Mouse (Mus musculus) myocyte (in vitro differentiated cells): Measurements from ENCODE around the gene Ly6g. TPM values are rescaled to one million over a fixed set of nuclear protein-coding genes. Genes with fewer than 3 reads are reported as not detected.
"Not testable (repeated sequence)": the region's sequence is repeated elsewhere in the genome, so short reads cannot be mapped to it uniquely, and the experiment has no call there.

Source experiments
- H3K27me3 ChIP-seq: one replicate; pipeline ENCODE4 v1.6.1; 2011; ENCODE audit not compliant: control insufficient read depth, insufficient read depth, insufficient read length
- H3K36me3 ChIP-seq: one replicate; pipeline ENCODE4 v1.6.1; 2011; ENCODE audit not compliant: control insufficient read depth, insufficient read depth
- H3K4me2 ChIP-seq: one replicate; pipeline ENCODE4 v1.6.1; 2011; ENCODE audit warnings: low read depth, control low read depth
- H3K4me3 ChIP-seq: one replicate; pipeline ENCODE4 v1.5.1; 2011; ENCODE audit warnings: mild to moderate bottlenecking, control low read depth, moderate library complexity
- H3K79me2 ChIP-seq: one replicate; pipeline ENCODE4 v1.6.1; 2011; ENCODE audit not compliant: control insufficient read depth, insufficient read depth
- H3ac ChIP-seq: one replicate; pipeline ENCODE4 v1.6.1; 2011; ENCODE audit not compliant: control insufficient read depth, insufficient read length
- CEBPB ChIP-seq: IDR thresholded peaks from 2 replicates; pipeline ENCODE4 v1.6.1; 2011; ENCODE audit warnings: mild to moderate bottlenecking, moderate library complexity; ENCODE audit not compliant: poor library complexity, insufficient read depth, severe bottlenecking
- E2F4 ChIP-seq: IDR thresholded peaks from one replicate; pipeline ENCODE4 v1.6.1; 2011; ENCODE audit warnings: mild to moderate bottlenecking, control low read depth, moderate library complexity; ENCODE audit not compliant: insufficient read depth
- MAX ChIP-seq: IDR thresholded peaks from one replicate; pipeline ENCODE4 v1.6.1; 2011; ENCODE audit warnings: low read depth, mild to moderate bottlenecking, control low read depth
- MYOD1 ChIP-seq, 3 experiments: IDR thresholded peaks; one replicate each; pipeline ENCODE4 v1.6.1; 2011; ENCODE audit warnings: control low read depth in 2 of 3, low read depth in 2 of 3, mild to moderate bottlenecking in 2 of 3, moderate library complexity in 1 of 3; ENCODE audit not compliant: insufficient read length in 2 of 3, control insufficient read depth in 1 of 3
- MYOG ChIP-seq, 3 experiments: IDR thresholded peaks; one replicate each; pipeline ENCODE4 v1.6.1; 2011; ENCODE audit warnings: control low read depth in 2 of 3, low read depth in 2 of 3, mild to moderate bottlenecking in 2 of 3; ENCODE audit not compliant: insufficient read length in 2 of 3, control insufficient read depth in 1 of 3, insufficient read depth in 1 of 3
- POLR2A ChIP-seq: IDR thresholded peaks from one replicate; pipeline ENCODE4 v1.6.1; 2011; ENCODE audit warnings: low read depth, mild to moderate bottlenecking, control low read depth, moderate library complexity; ENCODE audit not compliant: insufficient read length
- POLR2AphosphoS2 ChIP-seq: IDR thresholded peaks from one replicate; pipeline ENCODE4 v1.6.1; 2011; ENCODE audit warnings: low read depth, control low read depth; ENCODE audit not compliant: insufficient read length
- REST ChIP-seq: IDR thresholded peaks from one replicate; pipeline ENCODE4 v1.6.1; 2011; ENCODE audit warnings: mild to moderate bottlenecking, control low read depth, moderate library complexity; ENCODE audit not compliant: insufficient read depth, insufficient read length
- SRF ChIP-seq: IDR thresholded peaks from one replicate; pipeline ENCODE4 v1.6.1; 2011; ENCODE audit warnings: low read depth; ENCODE audit not compliant: control insufficient read depth, insufficient read length
- TCF12 ChIP-seq: IDR thresholded peaks from one replicate; pipeline ENCODE4 v1.6.1; 2011; ENCODE audit warnings: mild to moderate bottlenecking, control low read depth; ENCODE audit not compliant: poor library complexity, insufficient read depth, severe bottlenecking
- TCF3 ChIP-seq: IDR thresholded peaks from one replicate; pipeline ENCODE4 v1.6.1; 2011; ENCODE audit warnings: low read depth, control low read depth; ENCODE audit not compliant: insufficient read length
- USF1 ChIP-seq: IDR thresholded peaks from one replicate; pipeline ENCODE4 v1.6.1; 2011; ENCODE audit warnings: low read depth, mild to moderate bottlenecking, control low read depth, moderate library complexity
- polyA plus RNA-seq: library from polyadenylated mRNA; unstranded; fragments of >200 nt; fragmentation: generic; extraction: Trizol; gene quantifications from one replicate; pipeline ENCODE4 v1.2.1, GENCODE M21; 2012; ENCODE audit warnings: missing spikeins

The Ly6g gene
- polyA plus RNA-seq, result not detected

DNA sequence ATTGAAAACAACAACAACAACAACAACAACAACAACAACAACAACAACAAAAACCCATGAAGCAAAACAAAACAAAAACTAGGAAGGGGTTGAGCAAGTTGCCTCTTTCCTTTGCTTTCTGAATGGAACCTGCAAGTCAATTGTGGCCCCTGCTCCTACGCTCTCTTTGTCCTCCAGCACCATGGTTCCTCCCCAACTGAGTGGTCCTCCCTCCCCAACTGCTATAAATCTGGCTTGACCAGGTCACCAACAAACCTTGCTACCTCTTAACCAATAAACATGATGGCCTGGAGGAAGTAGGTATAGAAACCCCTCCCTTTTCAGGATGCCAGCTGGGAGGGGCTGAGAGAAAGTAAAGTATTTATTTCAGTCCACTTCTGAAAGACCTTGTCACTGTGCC, at the start of gene Ly6g:
TSS of gene Ly6g (plus strand) at position 301 of the 400 bp plus-strand sequence.
- H3K79me2 ChIP-seq, result no peaks in the 10 kb centered on the region
- no peaks in the 10 kb centered on the region for H3K36me3 ChIP-seq
- no peak within 1 kb of the TSS for H3K4me2 ChIP-seq
- H3ac ChIP-seq, result no peak within 1 kb of the TSS
- TF ChIP-seq SRF, result no peak
- TF ChIP-seq POLR2AphosphoS2, result no peak
- TF ChIP-seq USF1, result no peak
- TF ChIP-seq MYOD1 (IDR thresholded peaks at IDR 0.05; ENCODE audit: control insufficient read depth in 1 of 3, insufficient read length in 2 of 3, low read depth in 2 of 3), result no peak
- TF ChIP-seq MAX, result no peak
- TF ChIP-seq CEBPB, result no peak
- no peak for TF ChIP-seq POLR2A
- no peak for TF ChIP-seq TCF3
- no peak for TF ChIP-seq REST
- TF ChIP-seq E2F4, result no peak
- TF ChIP-seq TCF12, result no peak
- TF ChIP-seq MYOG (IDR thresholded peaks at IDR 0.05; ENCODE audit: control insufficient read depth in 1 of 3, insufficient read depth in 1 of 3, insufficient read length in 2 of 3, low read depth in 2 of 3), result no peak
- H3K4me3 ChIP-seq, result no peak within 1 kb of the TSS
- H3K27me3 ChIP-seq, result no peaks in the 10 kb centered on the region

DNA sequence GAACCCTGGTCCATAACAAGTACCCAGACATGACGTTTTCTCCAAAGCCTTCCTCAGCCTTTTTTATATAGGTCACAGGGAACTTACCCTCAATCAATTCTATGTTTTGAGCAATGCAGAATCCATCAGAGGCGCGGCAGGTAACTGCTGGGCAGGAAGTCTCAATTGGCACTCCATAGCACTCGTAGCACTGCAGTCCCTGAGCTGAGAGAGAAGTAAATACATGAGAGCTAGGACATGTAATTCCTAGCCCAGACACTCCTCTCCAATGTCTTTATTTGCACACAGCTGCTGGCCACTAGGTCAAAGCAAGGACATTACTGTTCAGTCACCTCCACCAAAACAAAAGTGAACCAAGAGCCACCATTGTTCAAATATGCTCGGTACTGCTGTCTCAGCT, 44.6 kb upstream of the Ly6g start:
- not testable (repeated sequence) for H3K36me3 ChIP-seq, H3ac ChIP-seq, H3K79me2 ChIP-seq, H3K4me3 ChIP-seq, H3K27me3 ChIP-seq
- peak overlapping the region; percentile 18 for H3K4me2 ChIP-seq

DNA sequence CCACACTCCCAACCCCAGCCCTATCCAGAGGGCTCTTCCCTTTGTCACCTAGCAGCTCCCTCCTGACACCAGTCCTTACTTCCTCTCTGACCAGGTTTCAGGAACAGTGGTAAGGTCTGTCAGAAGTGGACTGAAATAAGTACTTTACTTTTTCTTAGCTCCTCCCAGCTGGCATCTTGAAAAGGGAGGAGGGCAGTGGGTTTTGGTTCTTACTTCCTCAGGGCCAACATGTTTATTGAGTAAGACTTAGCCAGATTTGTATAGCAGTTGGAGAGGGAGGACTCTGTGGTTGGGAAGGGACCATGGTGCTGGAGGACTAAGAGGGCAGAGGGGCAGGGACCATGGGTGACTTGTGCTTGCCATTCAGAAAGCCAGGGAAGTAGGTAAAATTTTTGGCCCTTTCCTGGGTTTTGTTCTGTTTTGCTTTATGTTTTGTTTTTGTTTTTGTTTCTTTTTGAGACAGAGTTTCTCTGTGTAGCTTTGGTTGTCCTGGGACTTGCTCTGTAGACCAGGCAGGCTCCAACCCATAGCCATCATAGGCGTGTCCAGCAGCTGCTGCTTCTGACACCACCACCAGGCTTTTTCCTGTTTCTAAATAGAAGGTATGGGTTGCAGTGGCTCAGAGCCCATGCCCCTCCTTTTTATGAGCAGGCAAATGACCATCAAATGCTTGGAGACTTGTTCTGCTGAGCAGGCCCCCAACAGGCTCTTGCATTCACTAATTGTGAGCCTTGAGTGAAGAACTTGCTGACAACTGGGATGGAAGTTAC, 43.0 kb upstream of the Ly6g start, which contains the start of gene Ly6c2:
TSS of gene Ly6c2 (minus strand) at position 110 of the 770 bp plus-strand sequence.
- H3K4me2 ChIP-seq, result peak within 1 kb of the TSS; percentile 18
- not testable (repeated sequence) for H3K36me3 ChIP-seq, H3K27me3 ChIP-seq, H3ac ChIP-seq, H3K79me2 ChIP-seq, H3K4me3 ChIP-seq

DNA sequence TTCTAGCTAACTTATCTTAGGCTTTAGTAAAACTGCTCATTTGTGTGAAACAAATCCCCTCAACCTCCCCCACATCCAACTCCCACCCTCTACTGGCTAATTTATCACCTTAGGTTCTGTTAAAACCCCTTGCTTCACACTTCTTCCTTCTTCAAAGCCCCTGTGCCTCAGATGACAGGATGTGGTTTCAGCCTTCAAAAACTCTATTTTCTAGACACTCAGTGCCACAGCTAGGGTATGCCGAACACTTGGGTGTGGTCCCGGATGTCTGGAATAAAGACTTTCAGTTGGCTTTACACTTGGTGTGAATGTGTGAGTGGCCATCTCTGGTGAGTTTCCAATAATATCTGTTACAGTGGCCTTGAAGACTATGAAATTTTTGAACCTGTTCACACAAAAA, 38.5 kb upstream of the Ly6g start:
- no peak overlapping the region for H3ac ChIP-seq
- no peak overlapping the region for H3K4me2 ChIP-seq
- TF ChIP-seq MAX (no peak), TCF12 (no peak), SRF (no peak), MYOG (IDR thresholded peaks at IDR 0.05; ENCODE audit: control insufficient read depth in 1 of 3, insufficient read depth in 1 of 3, insufficient read length in 2 of 3, low read depth in 2 of 3) (no peak)
- H3K4me3 ChIP-seq, result no peak overlapping the region
- no peaks in the 10 kb centered on the region for H3K36me3 ChIP-seq
- no peaks in the 10 kb centered on the region for H3K79me2 ChIP-seq
- H3K27me3 ChIP-seq, result no peaks in the 10 kb centered on the region

DNA sequence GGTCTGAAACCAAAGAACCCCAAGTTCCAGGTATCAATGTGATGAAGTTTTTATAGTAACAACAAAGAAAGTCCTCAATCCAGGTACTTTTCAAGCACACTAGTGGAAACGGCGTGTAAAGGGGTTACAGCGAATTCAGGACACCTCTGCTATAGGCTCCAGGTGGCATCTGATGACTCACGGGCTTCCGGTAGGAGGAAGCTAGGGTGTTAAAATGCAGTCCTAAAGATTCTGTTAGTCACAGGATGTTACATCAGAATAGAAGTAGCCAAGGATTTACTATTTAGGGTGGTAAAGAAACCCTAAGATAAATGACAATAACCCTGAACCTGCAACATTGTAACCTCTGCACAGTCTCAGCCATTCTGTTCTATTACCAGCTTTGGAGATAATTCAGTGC, 37.6 kb upstream of the Ly6g start:
- H3K79me2 ChIP-seq, H3ac ChIP-seq, H3K27me3 ChIP-seq, H3K4me2 ChIP-seq, H3K4me3 ChIP-seq, H3K36me3 ChIP-seq: not testable (repeated sequence)

DNA sequence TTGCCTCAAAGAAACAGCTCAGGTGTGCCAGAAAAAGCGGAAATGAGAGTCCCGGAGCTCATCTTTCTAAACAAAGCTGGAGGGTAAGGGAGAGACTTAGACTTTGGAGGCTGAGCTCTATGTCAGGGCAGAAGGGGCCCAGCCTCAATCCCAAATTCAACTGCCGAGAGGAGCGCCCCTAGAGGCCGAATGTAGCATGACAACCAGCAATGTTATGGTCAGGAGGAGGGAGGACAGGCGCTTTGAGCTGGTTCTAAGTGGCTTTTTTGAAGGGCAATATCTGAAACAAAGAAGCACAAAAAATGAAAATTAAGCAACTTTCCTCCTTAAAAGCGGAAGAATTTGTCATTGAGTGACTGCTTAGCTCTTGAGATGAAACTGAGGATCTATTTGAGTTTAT, 36.3 kb upstream of the Ly6g start:
- H3K27me3 ChIP-seq, H3K36me3 ChIP-seq, H3ac ChIP-seq, H3K4me2 ChIP-seq, H3K4me3 ChIP-seq, H3K79me2 ChIP-seq: not testable (repeated sequence)

DNA sequence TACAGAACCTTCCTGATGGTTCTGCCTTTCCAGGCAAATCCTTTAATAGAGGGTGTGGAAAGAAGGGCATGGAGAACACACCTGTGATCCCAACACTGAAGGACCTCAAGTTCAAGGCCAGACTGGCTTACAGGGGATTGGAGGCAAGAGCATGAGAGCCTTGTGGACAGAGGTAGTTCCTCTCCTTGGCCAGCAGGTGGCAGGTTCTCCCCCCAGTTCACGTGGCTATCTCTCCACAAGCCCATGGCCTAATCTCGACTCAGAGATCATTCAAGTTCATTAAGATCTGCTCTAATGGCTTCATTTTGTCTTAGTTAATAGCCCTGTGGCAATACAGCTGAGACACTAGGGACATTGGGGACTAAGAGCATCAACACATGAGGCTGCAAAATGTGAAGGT, 35.0 kb upstream of the Ly6g start:
- no peaks in the 10 kb centered on the region for H3K36me3 ChIP-seq
- H3ac ChIP-seq, result no peak overlapping the region
- no peak overlapping the region for H3K4me3 ChIP-seq
- no peak overlapping the region for H3K4me2 ChIP-seq
- no peaks in the 10 kb centered on the region for H3K79me2 ChIP-seq
- H3K27me3 ChIP-seq, result no peaks in the 10 kb centered on the region
- TF ChIP-seq REST (no peak), SRF (no peak), E2F4 (no peak), CEBPB (no peak), USF1 (peak; percentile 12), POLR2AphosphoS2 (no peak), MYOD1 (IDR thresholded peaks at IDR 0.05; ENCODE audit: control insufficient read depth in 1 of 3, insufficient read length in 2 of 3, low read depth in 2 of 3) (no peak), TCF12 (no peak)

DNA sequence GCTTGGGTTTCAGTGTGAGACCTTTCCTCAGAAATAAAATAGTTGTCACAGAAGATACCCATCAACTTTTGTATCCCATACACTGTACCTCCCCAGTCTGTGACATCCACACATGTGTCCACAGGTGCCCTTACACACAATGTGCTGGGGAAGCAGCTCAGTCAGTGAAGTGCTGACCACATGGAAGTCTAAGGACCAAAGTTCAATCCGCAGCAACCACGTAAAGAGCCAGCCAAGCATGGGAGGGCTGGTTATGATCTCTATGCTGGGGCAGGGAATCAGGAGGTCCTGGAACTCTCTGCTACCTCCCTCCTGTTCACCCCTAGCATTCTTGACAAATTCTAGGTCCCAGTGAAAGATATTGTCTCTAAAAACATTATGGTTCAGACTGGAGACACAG, 22.7 kb upstream of the Ly6g start:
- H3K4me3 ChIP-seq, H3K36me3 ChIP-seq, H3ac ChIP-seq, H3K4me2 ChIP-seq, H3K79me2 ChIP-seq, H3K27me3 ChIP-seq: not testable (repeated sequence)

DNA sequence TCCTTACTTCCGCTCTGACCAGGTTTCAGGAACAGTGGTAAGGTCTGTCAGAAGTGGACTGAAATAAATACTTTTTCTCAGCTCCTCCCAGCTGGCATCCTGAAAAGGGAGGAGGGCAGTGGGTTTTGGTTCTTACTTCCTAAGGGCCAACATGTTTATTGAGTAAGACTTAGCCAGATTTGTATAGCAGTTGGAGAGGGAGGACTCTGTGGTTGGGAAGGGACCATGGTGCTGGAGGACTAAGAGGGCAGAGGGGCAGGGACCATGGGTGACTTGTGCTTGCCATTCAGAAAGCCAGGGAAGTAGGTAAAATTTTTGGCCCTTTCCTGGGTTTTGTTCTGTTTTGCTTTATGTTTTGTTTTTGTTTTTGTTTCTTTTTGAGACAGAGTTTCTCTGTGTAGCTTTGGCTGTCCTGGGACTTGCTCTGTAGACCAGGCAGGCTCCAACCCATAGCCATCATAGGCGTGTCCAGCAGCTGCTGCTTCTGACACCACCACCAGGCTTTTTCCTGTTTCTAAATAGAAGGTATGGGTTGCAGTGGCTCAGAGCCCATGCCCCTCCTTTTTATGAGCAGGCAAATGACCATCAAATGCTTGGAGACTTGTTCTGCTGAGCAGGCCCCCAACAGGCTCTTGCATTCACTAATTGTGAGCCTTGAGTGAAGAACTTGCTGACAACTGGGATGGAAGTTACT, 19.8 kb upstream of the Ly6g start:
- not testable (repeated sequence) for H3ac ChIP-seq, H3K4me2 ChIP-seq, H3K27me3 ChIP-seq, H3K36me3 ChIP-seq, H3K4me3 ChIP-seq, H3K79me2 ChIP-seq
